Mouse (Mus musculus) forebrain, embryonic 13.5 days (tissue): ENCODE measurements around the gene Eif5. TPM values are rescaled to one million over a fixed set of nuclear protein-coding genes. Genes with fewer than 3 reads are reported as not detected.
A peak's percentile ranks its signal among the peaks of the same experiment; 100 is the strongest.

ENCODE experiments used
- ATAC-seq: fragments of 200-750 bp; cut with Nextera tagmentation; 2 replicates; pipeline ENCODE4 v1.8.0; 2017
- H3K27ac ChIP-seq: fragments of 300-500 bp; sonication (generic); 2 replicates; pipeline ENCODE4 v1.5.1; 2015; ENCODE audit warnings: inconsistent platforms, mild to moderate bottlenecking, moderate library complexity
- H3K27me3 ChIP-seq: fragments of 300-500 bp; sonication (generic); 2 replicates; pipeline ENCODE4 v1.6.1; 2015; ENCODE audit warnings: mild to moderate bottlenecking, inconsistent platforms
- H3K36me3 ChIP-seq: fragments of 300-500 bp; sonication (generic); 2 replicates; pipeline ENCODE4 v1.6.1; 2015; ENCODE audit warnings: mild to moderate bottlenecking, inconsistent platforms; ENCODE audit not compliant: poor library complexity, severe bottlenecking
- H3K4me1 ChIP-seq: fragments of 300-500 bp; sonication (generic); 2 replicates; pipeline ENCODE4 v1.6.1; 2015; ENCODE audit warnings: inconsistent platforms
- H3K4me2 ChIP-seq: fragments of 300-500 bp; sonication (generic); 2 replicates; pipeline ENCODE4 v1.6.1; 2015; ENCODE audit warnings: inconsistent platforms, mild to moderate bottlenecking, moderate library complexity
- H3K4me3 ChIP-seq: fragments of 300-500 bp; sonication (generic); 2 replicates; pipeline ENCODE4 v1.5.1; 2015; ENCODE audit warnings: mild to moderate bottlenecking, inconsistent platforms
- H3K9ac ChIP-seq: fragments of 300-500 bp; sonication (generic); 2 replicates; pipeline ENCODE4 v1.6.1; 2015; ENCODE audit warnings: mild to moderate bottlenecking, inconsistent platforms
- H3K9me3 ChIP-seq: fragments of 300-500 bp; sonication (generic); replicated peaks from 2 replicates; pipeline ENCODE4 v1.6.1; 2016; ENCODE audit warnings: inconsistent platforms
- WGBS: fragments of 180-500 bp; shearing (Covaris S2); methylation state at CpG from one replicate; pipeline ENCODE4 v1.1.7; 2015; 5-methylcytosine and 5-hydroxymethylcytosine counted together
- polyA plus RNA-seq: library from polyadenylated mRNA; unstranded; fragments of >200 nt; fragmentation: Nextera tagmentation; extraction: Ambion mirVana; gene quantifications from 2 replicates; pipeline ENCODE4 v1.2.1, GENCODE M21; 2015

The Eif5 gene
- polyA plus RNA-seq, 1 experiment from 2014 or later: 695 TPM

DNA sequence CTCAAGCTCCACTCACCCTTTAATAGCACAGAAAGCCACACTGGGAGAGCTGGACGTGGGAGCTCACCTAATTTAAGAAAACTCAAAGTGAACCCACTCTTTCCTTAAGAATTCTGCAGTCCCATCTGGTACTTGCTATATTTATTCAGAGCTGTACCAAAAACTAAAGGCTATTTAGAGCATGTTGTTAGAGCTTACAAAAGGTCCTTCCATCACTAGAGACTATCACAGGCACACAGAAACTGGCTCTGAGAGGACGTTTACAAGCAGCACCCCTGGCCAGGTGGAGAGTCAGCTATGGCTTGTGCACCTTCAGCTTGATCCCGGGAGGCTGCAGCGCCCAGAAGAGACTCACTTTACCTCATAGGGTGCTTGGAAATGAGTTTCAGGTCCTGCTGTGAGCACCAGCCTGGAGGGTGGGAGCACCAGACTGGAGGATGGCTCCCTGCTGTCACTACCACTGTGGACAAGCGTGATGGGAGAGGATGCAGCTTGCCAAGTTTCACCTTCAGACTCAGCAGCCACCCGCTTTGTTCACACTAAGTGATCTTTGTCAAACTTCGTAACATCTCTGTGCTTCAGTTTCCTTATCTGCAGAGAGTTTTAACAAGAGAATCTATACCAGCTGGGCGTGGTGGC, 10.1 kb upstream of the Eif5 start:
- Histone ChIP-seq H3K27me3 (no peaks in the 10 kb centered on the region), H3K36me3 (no peaks in the 10 kb centered on the region), H3K27ac (no peak overlapping the region), H3K9ac (no peak overlapping the region), H3K4me2 (no peak overlapping the region), H3K9me3 (peaks cover 2% of the 10 kb centered on the region; the same call in 1 of the 2 replicates), H3K4me1 (no peaks in the 10 kb centered on the region), H3K4me3 (no peak overlapping the region)
- ATAC-seq: no peak
- 67% methylated on average over 8 of the region's 8 CpGs for WGBS

DNA sequence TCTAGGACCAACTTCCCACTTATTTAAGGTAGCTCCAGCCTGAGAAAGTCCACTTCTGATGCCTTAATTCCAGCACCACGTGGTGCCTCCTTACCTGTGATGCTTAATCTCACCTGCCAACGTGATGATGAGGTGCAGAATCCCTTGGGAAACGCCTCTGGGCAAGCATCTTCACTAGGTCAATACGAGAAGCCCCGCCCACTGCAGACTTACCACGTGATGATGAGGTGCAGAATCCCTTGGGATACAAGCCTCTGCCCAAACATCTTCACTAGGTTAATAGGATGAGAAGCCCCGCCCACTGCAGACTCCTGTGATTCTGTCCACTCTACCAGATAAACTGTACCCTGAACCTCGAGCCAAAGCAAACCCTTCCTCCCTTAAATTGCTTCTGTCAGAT, 8.6 kb upstream of the Eif5 start:
- no peak overlapping the region for H3K4me2 ChIP-seq
- no peaks in the 10 kb centered on the region for H3K36me3 ChIP-seq
- ATAC-seq: no peak
- no peak overlapping the region for H3K27ac ChIP-seq
- H3K9me3 ChIP-seq: no peaks in the 10 kb centered on the region
- WGBS: 27% methylated on average over 8 of the region's 8 CpGs
- no peak overlapping the region for H3K4me3 ChIP-seq
- H3K27me3 ChIP-seq: no peaks in the 10 kb centered on the region
- no peak overlapping the region for H3K9ac ChIP-seq
- H3K4me1 ChIP-seq: no peaks in the 10 kb centered on the region

DNA sequence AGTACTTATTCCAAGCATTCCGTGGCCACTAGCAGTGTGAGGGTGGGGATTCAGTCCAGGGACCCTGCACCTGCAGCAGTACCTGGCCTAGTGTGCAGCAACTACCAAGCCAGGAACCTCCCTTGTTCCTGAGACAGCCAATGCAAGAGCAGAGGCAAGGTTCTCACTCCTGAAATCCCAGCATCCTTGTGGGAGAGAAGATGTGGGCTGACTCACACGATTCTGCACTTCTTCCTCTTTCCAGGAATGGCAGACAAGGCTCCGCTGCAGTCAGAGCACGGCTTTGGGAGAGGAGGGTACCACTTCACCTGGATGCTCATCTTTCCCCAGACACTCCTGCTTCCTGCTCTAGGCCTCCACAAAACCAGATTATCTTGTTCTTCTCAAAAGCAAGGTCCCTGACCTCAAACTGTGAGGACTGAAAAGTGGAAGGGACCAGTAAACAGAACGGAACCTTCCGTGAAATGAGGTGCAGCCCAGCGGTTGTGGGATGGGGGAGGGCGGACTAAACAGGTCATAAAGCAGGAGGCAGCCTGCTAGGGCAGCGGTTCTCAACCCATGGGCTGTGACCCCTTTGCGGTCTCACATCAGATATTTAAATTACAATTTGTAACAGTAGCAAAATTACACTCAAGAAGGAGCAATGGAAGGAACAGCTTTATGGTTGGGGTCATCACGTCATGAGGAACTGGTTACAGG, 4.6 kb upstream of the Eif5 start:
- Histone ChIP-seq H3K4me3 (no peak overlapping the region), H3K27me3 (no peaks in the 10 kb centered on the region), H3K4me1 (peaks cover 10% of the 10 kb centered on the region), H3K9me3 (no peaks in the 10 kb centered on the region), H3K36me3 (no peaks in the 10 kb centered on the region), H3K9ac (no peak overlapping the region), H3K27ac (no peak overlapping the region), H3K4me2 (no peak overlapping the region)
- ATAC-seq: no peak
- WGBS: 64% methylated on average over 11 of the region's 11 CpGs

DNA sequence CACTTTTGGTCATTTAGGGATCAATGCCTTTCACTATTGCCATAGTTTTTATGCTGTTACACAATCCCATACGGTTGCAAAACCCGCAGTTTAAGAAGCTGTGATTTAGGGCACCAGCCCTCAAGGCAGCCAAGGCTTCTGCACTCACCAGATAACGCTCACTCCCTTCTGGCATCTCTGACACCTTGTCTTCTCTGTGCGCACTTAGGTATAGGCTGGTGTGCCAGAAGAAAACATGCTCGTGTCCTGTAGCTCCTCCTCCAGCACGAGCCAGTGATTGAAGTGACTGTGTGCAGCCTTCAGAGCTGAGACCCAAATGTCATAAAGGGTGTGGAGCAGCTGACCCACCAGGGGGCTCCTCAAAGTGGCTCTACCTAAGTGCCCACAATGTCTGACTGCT, 2.5 kb upstream of the Eif5 start:
- Histone ChIP-seq H3K9me3 (no peaks in the 10 kb centered on the region), H3K27ac (no peak overlapping the region), H3K4me2 (no peak overlapping the region), H3K9ac (no peak overlapping the region), H3K36me3 (peaks cover 12% of the 10 kb centered on the region), H3K4me3 (no peak overlapping the region), H3K27me3 (no peaks in the 10 kb centered on the region), H3K4me1 (peaks cover 24% of the 10 kb centered on the region)
- WGBS: 78% methylated on average over 6 of the region's 6 CpGs
- ATAC-seq: no peak

DNA sequence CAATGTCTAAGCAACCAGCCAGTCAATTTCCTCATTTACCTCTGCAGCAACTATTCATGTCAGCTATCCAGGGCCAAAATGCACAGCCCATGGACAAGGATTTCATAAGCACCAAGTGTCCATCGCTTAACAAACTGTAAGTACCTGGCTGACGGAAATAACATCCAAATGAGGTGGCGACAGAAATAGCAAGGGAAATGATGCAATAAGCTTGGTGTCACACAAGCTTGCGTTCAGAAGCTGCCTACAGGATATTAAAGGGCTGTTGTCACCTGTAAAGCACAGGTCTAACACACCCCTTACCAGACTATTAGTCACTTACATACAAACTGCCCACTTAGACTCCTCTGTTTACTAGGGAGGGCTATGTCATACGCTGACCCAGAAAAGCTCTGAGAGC, 2.1 kb upstream of the Eif5 start:
- Histone ChIP-seq H3K4me3 (no peak overlapping the region), H3K27ac (no peak overlapping the region), H3K9ac (no peak overlapping the region), H3K27me3 (no peaks in the 10 kb centered on the region), H3K4me1 (peaks cover 29% of the 10 kb centered on the region), H3K4me2 (no peak overlapping the region), H3K9me3 (no peaks in the 10 kb centered on the region), H3K36me3 (peaks cover 16% of the 10 kb centered on the region)
- WGBS: 91% methylated on average over 5 of the region's 5 CpGs
- ATAC-seq: no peak

DNA sequence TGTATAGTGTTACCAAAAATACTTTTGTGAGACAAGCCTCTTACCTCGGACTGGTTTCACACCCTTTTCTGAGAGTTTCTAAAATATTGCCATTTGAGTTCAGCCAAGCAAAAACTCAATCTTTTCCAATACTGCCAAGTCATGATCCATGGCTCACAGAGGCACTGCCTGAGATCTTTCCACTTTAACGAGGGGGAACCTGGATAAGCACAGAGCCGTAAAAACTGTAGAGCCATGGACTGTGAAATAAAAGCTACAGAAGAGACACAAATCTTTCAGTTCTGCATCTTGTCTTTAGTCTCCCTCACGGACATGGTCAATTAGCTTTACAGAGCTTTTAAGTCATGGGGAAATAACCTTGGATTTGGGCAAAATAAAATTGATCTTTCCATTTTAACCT, 1.1 kb upstream of the Eif5 start:
- H3K27me3 ChIP-seq: no peaks in the 10 kb centered on the region
- no peak for ATAC-seq
- peak overlapping the region; percentile 15; the same call in 1 of the 2 replicates for H3K27ac ChIP-seq
- peak overlapping the region; percentile 66 for H3K4me2 ChIP-seq
- no peaks in the 10 kb centered on the region for H3K9me3 ChIP-seq
- peak overlapping the region; percentile 85 for H3K4me3 ChIP-seq
- peaks cover 35% of the 10 kb centered on the region for H3K4me1 ChIP-seq
- H3K9ac ChIP-seq: peak overlapping the region; percentile 97
- H3K36me3 ChIP-seq: peaks cover 26% of the 10 kb centered on the region
- WGBS: 20% methylated on average over 4 of the region's 4 CpGs

DNA sequence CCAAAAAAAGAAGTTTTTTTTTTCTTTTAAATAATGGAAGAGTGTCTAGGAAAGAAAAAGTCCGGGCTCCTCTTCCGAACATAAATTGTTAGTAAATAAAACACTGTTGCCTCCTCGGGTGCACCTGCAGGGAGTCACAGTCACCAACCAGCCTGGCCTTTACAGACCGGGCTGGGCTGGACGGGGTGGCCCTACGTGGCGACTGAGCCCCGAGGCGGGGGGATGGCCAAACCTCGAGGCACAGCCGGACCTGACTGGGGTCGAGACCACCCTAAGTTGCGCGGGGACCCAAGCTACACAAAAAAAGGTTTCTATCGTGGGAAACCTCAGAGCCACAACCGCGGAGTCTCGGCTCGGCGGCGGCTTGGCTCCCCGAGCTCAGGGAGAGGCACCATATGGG, 475 bp upstream of the Eif5 start:
- WGBS: under 1% methylated on average over 22 of the region's 22 CpGs
- ATAC-seq: peak; percentile 34
- peaks cover 32% of the 10 kb centered on the region for H3K36me3 ChIP-seq

DNA sequence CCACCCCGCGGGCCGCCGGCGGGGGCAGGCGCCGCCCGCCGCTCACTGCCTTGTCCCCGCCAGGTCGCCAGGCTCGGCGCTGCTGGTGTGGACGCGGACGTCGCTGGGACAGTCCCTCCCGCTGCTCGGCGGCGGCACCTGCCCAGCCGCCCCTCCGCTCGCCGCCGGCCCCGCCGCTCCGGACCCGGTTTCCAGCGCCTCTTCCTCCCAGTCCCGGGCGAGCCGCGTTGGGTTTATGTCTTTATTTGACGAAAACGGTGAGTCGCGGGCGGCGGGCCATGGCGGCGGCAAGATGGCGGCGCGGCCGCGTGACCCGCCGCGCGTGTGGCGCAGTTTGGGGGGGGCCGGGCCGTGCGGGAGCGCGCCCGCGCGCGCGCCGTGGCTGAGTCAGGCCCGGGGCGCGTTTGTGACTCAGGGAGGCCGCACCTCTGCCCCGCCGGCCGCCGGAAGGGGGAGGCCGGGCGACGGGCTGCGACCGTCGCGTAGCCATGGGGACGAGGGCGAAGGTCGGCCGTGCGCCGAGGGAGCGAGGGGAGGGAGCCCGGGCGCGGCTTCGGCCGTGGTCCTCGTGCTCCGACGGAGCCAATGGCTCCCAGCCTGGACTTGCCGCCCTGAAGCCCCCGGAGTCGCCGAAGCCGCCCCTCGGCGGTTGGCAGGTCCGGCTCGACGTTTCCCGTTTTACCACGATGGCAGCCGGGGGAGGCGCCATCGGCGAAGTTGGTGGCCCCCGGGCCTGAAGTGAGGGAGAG, 650 bp downstream of the Eif5 start:
- WGBS: under 1% methylated on average over 53 of the region's 111 CpGs

More for the DNA sequence above, 475 bp upstream of the Eif5 start:
- Histone ChIP-seq H3K9me3 (no peaks in the 10 kb centered on the region), H3K4me3 (peak overlapping the region; percentile 85), H3K27ac (peak overlapping the region; percentile 68), H3K27me3 (no peaks in the 10 kb centered on the region), H3K4me2 (peak overlapping the region; percentile 66), H3K4me1 (peaks cover 35% of the 10 kb centered on the region), H3K9ac (peak overlapping the region; percentile 97)

DNA sequence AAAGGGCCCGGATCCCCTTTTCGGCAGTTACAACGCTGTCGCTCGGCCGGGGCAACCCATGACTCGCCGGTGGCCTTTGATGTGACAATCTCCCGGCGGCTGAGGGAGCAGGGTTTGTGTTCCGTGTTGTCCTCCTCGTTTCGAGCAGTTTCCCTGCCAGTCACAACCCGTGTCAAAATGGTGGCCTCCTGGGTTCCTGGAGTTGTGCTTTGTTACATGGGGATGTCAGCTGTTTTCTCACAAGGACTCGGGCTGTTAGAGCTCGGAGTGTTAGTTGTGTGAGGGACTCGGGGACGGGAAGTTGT, 1.2 kb downstream of the Eif5 start:
- no peak for ATAC-seq
- peak overlapping the region; percentile 96 for H3K27ac ChIP-seq
- H3K4me2 ChIP-seq: peak overlapping the region; percentile 91
- peak overlapping the region; percentile 85 for H3K4me3 ChIP-seq
- WGBS: 2% methylated on average over 18 of the region's 18 CpGs
- no peaks in the 10 kb centered on the region for H3K27me3 ChIP-seq
- H3K9ac ChIP-seq: peak overlapping the region; percentile 97
- no peaks in the 10 kb centered on the region for H3K9me3 ChIP-seq
- peaks cover 49% of the 10 kb centered on the region for H3K36me3 ChIP-seq
- peaks cover 35% of the 10 kb centered on the region for H3K4me1 ChIP-seq

More for the DNA sequence above, 650 bp downstream of the Eif5 start:
- H3K9ac ChIP-seq: peak overlapping the region; percentile 97
- peak; percentile 37 for ATAC-seq
- H3K36me3 ChIP-seq: peaks cover 43% of the 10 kb centered on the region
- H3K27me3 ChIP-seq: no peaks in the 10 kb centered on the region
- H3K4me3 ChIP-seq: peak overlapping the region; percentile 85
- peak overlapping the region; percentile 96 for H3K27ac ChIP-seq
- no peaks in the 10 kb centered on the region for H3K9me3 ChIP-seq
- H3K4me1 ChIP-seq: peaks cover 35% of the 10 kb centered on the region
- H3K4me2 ChIP-seq: peak overlapping the region; percentile 91

DNA sequence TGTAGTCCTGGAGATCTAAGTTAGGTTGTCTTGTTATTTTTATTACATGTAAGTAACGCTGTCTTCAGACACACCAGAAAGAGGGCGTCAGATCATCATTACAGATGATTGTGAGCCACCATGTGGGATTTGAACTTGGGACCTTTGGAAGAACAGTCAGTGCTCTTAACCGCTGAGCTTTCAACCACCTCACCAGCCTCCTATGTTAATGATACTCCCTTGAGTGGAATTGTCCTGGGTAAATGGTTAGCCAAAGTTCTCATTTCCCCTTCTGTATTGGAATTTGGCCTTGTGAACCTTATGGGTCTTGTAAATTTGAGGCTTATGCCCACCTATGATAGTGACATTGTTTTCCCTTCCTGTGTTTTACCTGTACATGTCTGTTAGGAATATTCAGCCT, 9.3 kb downstream of the Eif5 start:
- H3K27ac ChIP-seq: no peak overlapping the region
- H3K9ac ChIP-seq: no peak overlapping the region
- no peak for ATAC-seq
- H3K4me2 ChIP-seq: no peak overlapping the region
- no peaks in the 10 kb centered on the region for H3K4me1 ChIP-seq
- H3K9me3 ChIP-seq: no peaks in the 10 kb centered on the region
- WGBS: 95% methylated on average over 3 of the region's 3 CpGs
- no peak overlapping the region for H3K4me3 ChIP-seq
- no peaks in the 10 kb centered on the region for H3K27me3 ChIP-seq
- H3K36me3 ChIP-seq: peaks cover 61% of the 10 kb centered on the region

DNA sequence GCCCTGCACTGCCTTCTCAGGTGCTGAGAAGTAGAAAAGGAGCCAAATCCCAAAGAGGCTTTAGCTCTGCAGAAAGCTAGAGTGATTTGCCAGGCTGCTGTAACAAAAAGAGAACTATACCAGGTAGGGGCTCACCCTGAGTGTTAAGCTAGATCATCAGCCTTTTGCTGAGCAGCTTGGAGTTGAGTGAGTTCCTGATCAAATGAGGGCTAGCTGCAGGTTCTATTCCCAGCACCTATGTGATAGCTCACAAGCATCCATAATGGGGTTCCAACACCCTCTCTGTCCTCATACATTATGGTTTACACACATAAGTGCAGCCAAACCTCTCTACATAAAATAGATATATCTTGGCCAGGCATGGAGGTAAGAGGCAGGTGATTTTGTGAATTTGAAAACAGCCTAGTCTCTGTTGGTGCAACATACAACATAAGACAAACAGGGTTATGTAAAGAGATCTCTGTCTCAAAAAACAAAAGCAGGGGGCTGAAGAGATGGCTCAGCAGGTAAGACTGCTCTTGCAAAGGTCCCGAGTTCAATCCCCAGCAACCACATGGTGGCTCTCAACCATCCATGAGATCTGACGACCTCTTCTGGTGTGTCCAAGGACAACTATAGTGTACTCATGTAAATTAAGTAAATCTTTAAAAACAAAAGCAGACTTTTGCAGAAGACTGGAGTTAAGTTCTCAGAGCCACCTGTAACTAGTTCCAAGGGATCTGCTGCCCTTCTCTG, 10.9 kb downstream of the Eif5 start:
- H3K9ac ChIP-seq: no peak overlapping the region
- no peak for ATAC-seq
- H3K27me3 ChIP-seq: no peaks in the 10 kb centered on the region
- 67% methylated on average over 2 of the region's 2 CpGs for WGBS
- no peak overlapping the region for H3K4me2 ChIP-seq
- no peak overlapping the region for H3K27ac ChIP-seq
- no peaks in the 10 kb centered on the region for H3K9me3 ChIP-seq
- H3K4me3 ChIP-seq: no peak overlapping the region
- no peaks in the 10 kb centered on the region for H3K4me1 ChIP-seq
- peaks cover 45% of the 10 kb centered on the region for H3K36me3 ChIP-seq

DNA sequence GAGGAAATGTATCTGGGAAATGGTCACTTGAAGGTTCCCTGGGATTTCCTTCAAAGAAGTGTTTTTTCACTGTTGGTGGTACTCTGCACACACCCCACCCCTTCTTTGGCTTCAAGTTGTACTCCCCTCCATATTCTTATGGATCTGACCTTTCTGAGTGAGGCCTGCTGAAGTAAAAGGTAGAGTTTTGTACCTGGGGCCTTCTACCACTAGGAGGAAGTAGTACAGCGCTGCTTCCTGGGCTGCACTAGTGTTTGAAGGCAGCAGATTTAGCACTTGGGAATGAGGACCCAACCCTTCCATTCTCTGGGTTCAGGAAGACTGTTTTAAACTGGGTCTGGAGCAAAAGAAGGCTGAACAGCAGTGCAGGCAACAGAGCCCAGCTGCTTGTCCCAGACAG, 12.9 kb downstream of the Eif5 start:
- H3K9ac ChIP-seq: no peak overlapping the region
- no peak overlapping the region for H3K4me3 ChIP-seq
- H3K4me2 ChIP-seq: no peak overlapping the region
- ATAC-seq: no peak
- H3K9me3 ChIP-seq: no peaks in the 10 kb centered on the region
- no peaks in the 10 kb centered on the region for H3K4me1 ChIP-seq
- no peaks in the 10 kb centered on the region for H3K27me3 ChIP-seq
- WGBS: 70% methylated on average over 1 of the region's 1 CpGs
- H3K27ac ChIP-seq: no peak overlapping the region
- peaks cover 29% of the 10 kb centered on the region for H3K36me3 ChIP-seq
